Mouse (Mus musculus) intestine, postnatal 0 days (tissue): ENCODE results near the gene Il1rl2. TPM values are rescaled to one million over a fixed set of nuclear protein-coding genes. Genes with fewer than 3 reads are reported as not detected.
"Not testable (repeated sequence)": the region's sequence is repeated elsewhere in the genome, so short reads cannot be mapped to it uniquely, and the experiment has no call there.

Experiments
- ATAC-seq: fragments of 200-750 bp; cut with Nextera tagmentation; 2 replicates; pipeline ENCODE4 v1.8.0; 2017; ENCODE audit warnings: mild to moderate bottlenecking, moderate TSS enrichment, moderate library complexity
- H3K27ac ChIP-seq: fragments of 300-500 bp; sonication (generic); 2 replicates; pipeline ENCODE4 v1.5.1; 2014; ENCODE audit warnings: mild to moderate bottlenecking, low read depth, low read length, moderate library complexity
- H3K27me3 ChIP-seq: fragments of 300-500 bp; sonication (generic); replicated peaks from 2 replicates; pipeline ENCODE4 v1.6.1; 2014; ENCODE audit warnings: low read length, mixed read lengths; ENCODE audit not compliant: control insufficient read depth, insufficient read depth
- H3K36me3 ChIP-seq: fragments of 300-500 bp; sonication (generic); 2 replicates; pipeline ENCODE4 v1.6.1; 2014; ENCODE audit warnings: mild to moderate bottlenecking, moderate library complexity; ENCODE audit not compliant: control insufficient read depth, insufficient read depth
- H3K4me1 ChIP-seq: fragments of 300-500 bp; sonication (generic); replicated peaks from 2 replicates; pipeline ENCODE4 v1.6.1; 2014; ENCODE audit warnings: antibody characterized with exemption, low read length, mixed read lengths; ENCODE audit not compliant: control insufficient read depth, insufficient read depth
- H3K4me2 ChIP-seq: fragments of 300-500 bp; sonication (generic); replicated peaks from 2 replicates; pipeline ENCODE4 v1.6.1; 2014; ENCODE audit warnings: low read depth, mild to moderate bottlenecking, moderate library complexity
- H3K4me3 ChIP-seq: fragments of 300-500 bp; sonication (generic); 2 replicates; pipeline ENCODE4 v1.5.1; 2014; ENCODE audit warnings: low read depth, low read length
- H3K9ac ChIP-seq: fragments of 300-500 bp; sonication (generic); 2 replicates; pipeline ENCODE4 v1.6.1; 2014; ENCODE audit warnings: mild to moderate bottlenecking, low read depth, low read length
- H3K9me3 ChIP-seq: fragments of 300-500 bp; sonication (generic); 2 replicates; pipeline ENCODE4 v1.6.1; 2016; ENCODE audit warnings: mixed run types; ENCODE audit not compliant: control insufficient read depth
- CTCF ChIP-seq: sonication (generic); IDR thresholded peaks from 2 replicates; pipeline ENCODE4 v1.5.1; 2016; ENCODE audit warnings: low read depth, mild to moderate bottlenecking, control low read depth, antibody characterized with exemption, moderate library complexity
- WGBS: fragments of 180-500 bp; shearing (Covaris S2); extraction: QIAGEN DNeasy Blood & Tissue Kit; methylation state at CpG from one replicate; pipeline ENCODE4 v1.1.7; 2014; 5-methylcytosine and 5-hydroxymethylcytosine counted together
- polyA plus RNA-seq: library from polyadenylated mRNA; unstranded; fragments of >200 nt; fragmentation: Nextera tagmentation; extraction: Ambion mirVana; gene quantifications from 2 replicates; pipeline ENCODE4 v1.2.1, GENCODE M21; 2015

Il1rl2 gene
- polyA plus RNA-seq, 1 experiment from 2014 or later = 3.3 TPM

GRCm38 (mm10) chr1:40298053-40298452, 26.4 kb upstream of the Il1rl2 start:
- no peak for ATAC-seq
- Histone ChIP-seq H3K36me3 (no peaks in the 10 kb centered on the region), H3K9me3 (no peaks in the 10 kb centered on the region), H3K27ac (no peak overlapping the region), H3K9ac (no peak overlapping the region), H3K4me1 (no peaks in the 10 kb centered on the region), H3K4me2 (no peak overlapping the region), H3K27me3 (no peaks in the 10 kb centered on the region), H3K4me3 (no peak overlapping the region)
- TF ChIP-seq CTCF = no peak
- 86% methylated on average over 2 of the region's 2 CpGs for WGBS

- Histone ChIP-seq H3K27me3 (no peaks in the 10 kb centered on the region), H3K4me3 (no peak overlapping the region), H3K4me1 (no peaks in the 10 kb centered on the region), H3K36me3 (no peaks in the 10 kb centered on the region), H3K27ac (no peak overlapping the region), H3K4me2 (no peak overlapping the region), H3K9me3 (no peaks in the 10 kb centered on the region), H3K9ac (no peak overlapping the region)
- TF ChIP-seq CTCF = no peak
- ATAC-seq = no peak
- 71% methylated on average over 7 of the region's 7 CpGs for WGBS
Observed at GRCm38 (mm10) chr1:40303179-40303866, 21.1 kb upstream of the Il1rl2 start.

GRCm38 (mm10) chr1:40304321-40304720, 20.1 kb upstream of the Il1rl2 start:
- H3K36me3 ChIP-seq, H3K4me3 ChIP-seq, H3K4me1 ChIP-seq, H3K9ac ChIP-seq, H3K4me2 ChIP-seq, H3K27ac ChIP-seq, H3K9me3 ChIP-seq, H3K27me3 ChIP-seq, ATAC-seq: not testable (repeated sequence)
- whole genome bisulfite sequencing = 69% methylated on average over 4 of the region's 4 CpGs

- H3K4me2 ChIP-seq = no peak overlapping the region
- no peak overlapping the region for H3K27ac ChIP-seq
- ATAC-seq = no peak
- WGBS = 87% methylated on average over 2 of the region's 2 CpGs
- H3K9me3 ChIP-seq = no peaks in the 10 kb centered on the region
- H3K4me1 ChIP-seq = no peaks in the 10 kb centered on the region
- no peak overlapping the region for H3K4me3 ChIP-seq
- no peak overlapping the region for H3K9ac ChIP-seq
- no peaks in the 10 kb centered on the region for H3K36me3 ChIP-seq
- no peak for TF ChIP-seq CTCF
- H3K27me3 ChIP-seq = no peaks in the 10 kb centered on the region
Observed at GRCm38 (mm10) chr1:40306111-40306510, 18.3 kb upstream of the Il1rl2 start.

GRCm38 (mm10) chr1:40311123-40311522, 13.3 kb upstream of the Il1rl2 start:
- no peak for ATAC-seq
- Histone ChIP-seq H3K9me3 (no peaks in the 10 kb centered on the region), H3K4me3 (no peak overlapping the region), H3K9ac (no peak overlapping the region), H3K36me3 (peaks cover 8% of the 10 kb centered on the region; the same call in 1 of the 2 replicates), H3K4me1 (no peaks in the 10 kb centered on the region), H3K27ac (no peak overlapping the region), H3K27me3 (no peaks in the 10 kb centered on the region), H3K4me2 (no peak overlapping the region)
- 89% methylated on average over 3 of the region's 3 CpGs for WGBS
- no peak for TF ChIP-seq CTCF

- Histone ChIP-seq H3K4me1 (no peaks in the 10 kb centered on the region), H3K36me3 (peaks cover 8% of the 10 kb centered on the region; the same call in 1 of the 2 replicates), H3K4me3 (no peak overlapping the region), H3K9ac (no peak overlapping the region), H3K4me2 (no peak overlapping the region), H3K27me3 (no peaks in the 10 kb centered on the region), H3K9me3 (no peaks in the 10 kb centered on the region), H3K27ac (no peak overlapping the region)
- no peak for ATAC-seq
- WGBS = 83% methylated on average over 2 of the region's 2 CpGs
- no peak for TF ChIP-seq CTCF
Observed at GRCm38 (mm10) chr1:40311625-40312024, 12.8 kb upstream of the Il1rl2 start.
